Mouse (Mus musculus): ENCODE data around the gene Snrk. TPM values are rescaled to one million over a fixed set of nuclear protein-coding genes. Genes with fewer than 3 reads are reported as not detected.

The Snrk gene
- polyA plus RNA-seq, 1 experiment from 2014 or later: 57.5 TPM

DNA sequence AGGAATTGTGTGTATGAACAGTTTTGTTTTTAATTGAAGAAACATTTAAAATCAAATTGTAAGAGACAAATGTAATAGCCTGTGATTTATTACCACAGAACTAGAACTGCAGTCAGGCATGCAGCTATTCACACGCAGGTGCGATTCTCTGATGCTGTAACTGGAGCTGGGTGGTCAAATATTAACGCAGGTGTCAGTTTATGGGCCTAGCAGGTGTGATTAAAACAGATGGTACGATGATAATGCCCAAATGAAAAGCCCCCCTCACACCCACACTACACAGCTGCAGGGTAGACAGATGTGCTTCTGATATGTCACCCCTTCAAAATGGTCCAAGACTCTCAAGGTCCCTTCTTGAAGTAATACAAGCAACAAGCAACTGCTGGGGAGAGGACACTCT is 15.9 kb upstream of the Snrk start:
- no peaks in the 10 kb centered on the region for H3K9me3 ChIP-seq (ENCODE audit: control insufficient read depth, low read length)
- WGBS: 85% methylated on average over 4 of the region's 4 CpGs
- H3K4me2 ChIP-seq (ENCODE audit: low read length): no peak overlapping the region
- H3K36me3 ChIP-seq (ENCODE audit: control insufficient read depth, insufficient read depth, low read length): no peaks in the 10 kb centered on the region
- no peaks in the 10 kb centered on the region for H3K4me1 ChIP-seq (ENCODE audit: control insufficient read depth, insufficient read depth, low read length)
- DNase-seq (no peak), ATAC-seq (ENCODE audit: low FRiP score, low TSS enrichment) (no peak)
- H3K9ac ChIP-seq (replicated peaks; ENCODE audit: low read length): no peak overlapping the region
- H3K4me3 ChIP-seq (replicated peaks; ENCODE audit: low read depth, low read length): no peak overlapping the region
- no peak overlapping the region for H3K27ac ChIP-seq (replicated peaks; ENCODE audit: low read depth, low read length)
- H3K27me3 ChIP-seq (ENCODE audit: control insufficient read depth, insufficient read depth, low read length): no peaks in the 10 kb centered on the region

- no peaks in the 10 kb centered on the region for H3K27me3 ChIP-seq (ENCODE audit: control insufficient read depth, insufficient read depth, low read length)
- H3K4me2 ChIP-seq (ENCODE audit: low read length): no peak overlapping the region
- WGBS: 42% methylated on average over 9 of the region's 9 CpGs
- H3K9me3 ChIP-seq (ENCODE audit: control insufficient read depth, low read length): no peaks in the 10 kb centered on the region
- ATAC-seq (ENCODE audit: low FRiP score, low TSS enrichment) (no peak), DNase-seq (no peak)
- no peak overlapping the region for H3K4me3 ChIP-seq (replicated peaks; ENCODE audit: low read depth, low read length)
- no peaks in the 10 kb centered on the region for H3K4me1 ChIP-seq (ENCODE audit: control insufficient read depth, insufficient read depth, low read length)
- no peak overlapping the region for H3K9ac ChIP-seq (replicated peaks; ENCODE audit: low read length)
- H3K27ac ChIP-seq (replicated peaks; ENCODE audit: low read depth, low read length): no peak overlapping the region
- H3K36me3 ChIP-seq (ENCODE audit: control insufficient read depth, insufficient read depth, low read length): no peaks in the 10 kb centered on the region
Observed at GRCm38 (mm10) chr9:122103550-122104284, 13.3 kb upstream of the Snrk start.

- Histone ChIP-seq H3K27ac (replicated peaks; ENCODE audit: low read depth, low read length) (no peak overlapping the region), H3K9me3 (ENCODE audit: control insufficient read depth, low read length) (no peaks in the 10 kb centered on the region), H3K36me3 (ENCODE audit: control insufficient read depth, insufficient read depth, low read length) (no peaks in the 10 kb centered on the region), H3K4me2 (ENCODE audit: low read length) (no peak overlapping the region), H3K4me1 (ENCODE audit: control insufficient read depth, insufficient read depth, low read length) (no peaks in the 10 kb centered on the region), H3K27me3 (ENCODE audit: control insufficient read depth, insufficient read depth, low read length) (no peaks in the 10 kb centered on the region), H3K4me3 (replicated peaks; ENCODE audit: low read depth, low read length) (no peak overlapping the region), H3K9ac (replicated peaks; ENCODE audit: low read length) (no peak overlapping the region)
- WGBS: 58% methylated on average over 7 of the region's 7 CpGs
- ATAC-seq (ENCODE audit: low FRiP score, low TSS enrichment) (no peak), DNase-seq (no peak)
Observed at GRCm38 (mm10) chr9:122104285-122104829, 12.7 kb upstream of the Snrk start.

DNA sequence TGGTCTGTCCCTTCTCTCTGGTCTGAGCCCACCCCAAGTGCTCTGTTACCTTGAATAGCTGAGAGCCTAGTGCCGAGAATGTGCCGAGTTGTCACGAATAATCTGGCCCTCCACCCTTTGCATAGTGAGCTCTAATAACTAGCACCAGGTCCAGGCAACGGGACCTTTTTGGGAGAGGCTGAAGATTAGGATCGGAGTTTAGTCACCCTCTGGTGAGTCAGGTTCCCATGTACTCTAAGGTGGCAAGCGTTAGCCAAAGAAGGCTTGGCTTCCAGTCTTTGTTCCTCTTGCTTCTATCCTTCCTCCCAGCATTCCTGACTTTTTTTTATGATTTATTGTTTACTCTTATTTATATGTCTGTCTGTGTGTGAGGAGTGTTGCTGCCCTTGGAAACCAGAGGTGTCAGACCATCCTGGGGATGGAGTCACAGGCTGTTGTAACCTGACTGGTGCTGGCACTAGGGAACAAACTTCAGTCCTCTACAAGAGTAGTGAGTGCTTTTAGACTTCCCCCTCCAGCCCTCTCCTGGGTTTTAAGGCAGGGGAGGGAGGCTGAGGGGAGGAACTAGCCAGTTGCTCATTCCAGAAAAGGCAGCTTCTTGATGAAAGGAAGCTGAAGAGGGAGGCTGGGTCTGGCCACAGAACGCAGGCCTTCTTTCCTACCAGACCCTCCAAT is 9.2 kb upstream of the Snrk start:
- H3K27me3 ChIP-seq (ENCODE audit: control insufficient read depth, insufficient read depth, low read length): no peaks in the 10 kb centered on the region
- H3K4me1 ChIP-seq (ENCODE audit: control insufficient read depth, insufficient read depth, low read length): no peaks in the 10 kb centered on the region
- H3K27ac ChIP-seq (replicated peaks; ENCODE audit: low read depth, low read length): no peak overlapping the region
- no peak for DNase-seq
- ATAC-seq (ENCODE audit: low FRiP score, low TSS enrichment): no peak
- H3K4me3 ChIP-seq (replicated peaks; ENCODE audit: low read depth, low read length): no peak overlapping the region
- WGBS: 63% methylated on average over 7 of the region's 7 CpGs
- H3K9ac ChIP-seq (replicated peaks; ENCODE audit: low read length): no peak overlapping the region
- no peaks in the 10 kb centered on the region for H3K9me3 ChIP-seq (ENCODE audit: control insufficient read depth, low read length)
- no peaks in the 10 kb centered on the region for H3K36me3 ChIP-seq (ENCODE audit: control insufficient read depth, insufficient read depth, low read length)
- H3K4me2 ChIP-seq (ENCODE audit: low read length): no peak overlapping the region

- H3K27me3 ChIP-seq (ENCODE audit: control insufficient read depth, insufficient read depth, low read length): no peaks in the 10 kb centered on the region
- DNase-seq (no peak), ATAC-seq (ENCODE audit: low FRiP score, low TSS enrichment) (no peak)
- no peak overlapping the region for H3K27ac ChIP-seq (replicated peaks; ENCODE audit: low read depth, low read length)
- H3K4me3 ChIP-seq (replicated peaks; ENCODE audit: low read depth, low read length): no peak overlapping the region
- no peak overlapping the region for H3K9ac ChIP-seq (replicated peaks; ENCODE audit: low read length)
- no peak overlapping the region for H3K4me2 ChIP-seq (ENCODE audit: low read length)
- no peaks in the 10 kb centered on the region for H3K4me1 ChIP-seq (ENCODE audit: control insufficient read depth, insufficient read depth, low read length)
- WGBS: 56% methylated on average over 8 of the region's 8 CpGs
- no peaks in the 10 kb centered on the region for H3K36me3 ChIP-seq (ENCODE audit: control insufficient read depth, insufficient read depth, low read length)
- no peaks in the 10 kb centered on the region for H3K9me3 ChIP-seq (ENCODE audit: control insufficient read depth, low read length)
Observed at GRCm38 (mm10) chr9:122109553-122110225, 7.4 kb upstream of the Snrk start.

- no peak overlapping the region for H3K4me3 ChIP-seq (replicated peaks; ENCODE audit: low read depth, low read length)
- H3K4me2 ChIP-seq (ENCODE audit: low read length): no peak overlapping the region
- no peaks in the 10 kb centered on the region for H3K27me3 ChIP-seq (ENCODE audit: control insufficient read depth, insufficient read depth, low read length)
- no peak for DNase-seq
- H3K4me1 ChIP-seq (ENCODE audit: control insufficient read depth, insufficient read depth, low read length): no peaks in the 10 kb centered on the region
- H3K36me3 ChIP-seq (ENCODE audit: control insufficient read depth, insufficient read depth, low read length): no peaks in the 10 kb centered on the region
- H3K9me3 ChIP-seq (ENCODE audit: control insufficient read depth, low read length): no peaks in the 10 kb centered on the region
- H3K9ac ChIP-seq (replicated peaks; ENCODE audit: low read length): no peak overlapping the region
- H3K27ac ChIP-seq (replicated peaks; ENCODE audit: low read depth, low read length): no peak overlapping the region
- no peak for ATAC-seq (ENCODE audit: low FRiP score, low TSS enrichment)
- 88% methylated on average over 6 of the region's 6 CpGs for WGBS
Observed at GRCm38 (mm10) chr9:122110508-122110907, 6.6 kb upstream of the Snrk start.

DNA sequence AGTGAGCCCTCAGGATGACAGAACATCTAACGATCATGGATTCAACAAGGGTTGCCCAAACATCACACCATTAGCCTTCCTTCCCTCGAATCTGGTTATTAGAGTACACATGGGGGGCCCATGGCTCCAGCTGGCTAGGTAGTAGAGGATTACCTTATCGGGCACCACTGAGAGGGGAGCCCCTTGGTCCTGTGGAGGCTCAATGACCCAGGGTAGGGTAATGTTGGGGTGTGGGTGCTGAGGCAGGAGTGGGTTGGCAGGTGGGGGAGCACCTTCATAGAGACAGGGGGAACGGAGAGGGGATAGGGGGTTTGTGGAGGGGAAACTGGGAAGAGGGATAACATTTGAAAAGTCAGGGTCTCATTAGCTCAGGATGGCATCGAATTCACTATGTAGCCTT is 6.1 kb upstream of the Snrk start:
- H3K9ac ChIP-seq (replicated peaks; ENCODE audit: low read length): no peak overlapping the region
- no peak overlapping the region for H3K4me2 ChIP-seq (ENCODE audit: low read length)
- WGBS: 86% methylated on average over 5 of the region's 5 CpGs
- H3K36me3 ChIP-seq (ENCODE audit: control insufficient read depth, insufficient read depth, low read length): no peaks in the 10 kb centered on the region
- no peaks in the 10 kb centered on the region for H3K27me3 ChIP-seq (ENCODE audit: control insufficient read depth, insufficient read depth, low read length)
- no peak overlapping the region for H3K4me3 ChIP-seq (replicated peaks; ENCODE audit: low read depth, low read length)
- DNase-seq: no peak
- no peaks in the 10 kb centered on the region for H3K4me1 ChIP-seq (ENCODE audit: control insufficient read depth, insufficient read depth, low read length)
- no peak for ATAC-seq (ENCODE audit: low FRiP score, low TSS enrichment)
- H3K27ac ChIP-seq (replicated peaks; ENCODE audit: low read depth, low read length): no peak overlapping the region
- H3K9me3 ChIP-seq (ENCODE audit: control insufficient read depth, low read length): no peaks in the 10 kb centered on the region

DNA sequence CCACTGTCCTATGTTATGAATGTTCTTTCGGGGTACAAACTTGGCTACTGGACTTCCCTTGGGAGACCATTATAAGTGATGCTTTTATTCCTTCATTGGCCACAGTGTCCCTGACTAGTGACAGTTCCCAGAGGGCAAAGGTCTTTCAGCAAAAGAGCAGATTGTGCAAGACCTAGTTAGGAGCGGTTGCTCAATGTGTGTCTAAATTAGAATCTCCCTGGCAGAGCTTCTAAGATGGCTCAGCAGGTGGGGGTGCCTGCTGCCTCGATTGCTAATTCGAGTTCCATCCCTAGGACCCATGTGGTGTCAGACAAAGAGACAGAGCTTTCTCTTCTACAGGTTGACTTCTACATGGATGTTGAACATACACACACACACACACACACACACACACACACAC is 1.5 kb upstream of the Snrk start:
- peaks cover 7% of the 10 kb centered on the region for H3K4me1 ChIP-seq (ENCODE audit: control insufficient read depth, insufficient read depth, low read length)
- H3K4me2 ChIP-seq (ENCODE audit: low read length): no peak overlapping the region
- DNase-seq (no peak), ATAC-seq (ENCODE audit: low FRiP score, low TSS enrichment) (no peak)
- WGBS: 59% methylated on average over 4 of the region's 4 CpGs
- H3K27ac ChIP-seq (replicated peaks; ENCODE audit: low read depth, low read length): no peak overlapping the region
- H3K9me3 ChIP-seq (ENCODE audit: control insufficient read depth, low read length): no peaks in the 10 kb centered on the region
- no peak overlapping the region for H3K9ac ChIP-seq (replicated peaks; ENCODE audit: low read length)
- no peak overlapping the region for H3K4me3 ChIP-seq (replicated peaks; ENCODE audit: low read depth, low read length)
- H3K27me3 ChIP-seq (ENCODE audit: control insufficient read depth, insufficient read depth, low read length): no peaks in the 10 kb centered on the region
- no peaks in the 10 kb centered on the region for H3K36me3 ChIP-seq (ENCODE audit: control insufficient read depth, insufficient read depth, low read length)

All from midbrain, embryonic 14.5 days (tissue).